Mouse (Mus musculus): ENCODE measurements around the gene Zfp740. TPM values are rescaled to one million over a fixed set of nuclear protein-coding genes. Genes with fewer than 3 reads are reported as not detected.
"Not testable (repeated sequence)": the region's sequence is repeated elsewhere in the genome, so short reads cannot be mapped to it uniquely, and the experiment has no call there.

Gene Zfp740
- polyA plus RNA-seq, 1 experiment, result 30.2 TPM

- Histone ChIP-seq H3K27me3 (ENCODE audit: control insufficient read depth, insufficient read depth, low read length) (no peaks in the 10 kb centered on the region), H3K4me1 (ENCODE audit: control insufficient read depth, insufficient read depth, insufficient read length) (peaks cover 11% of the 10 kb centered on the region), H3K4me3 (ENCODE audit: extremely low read depth, insufficient read depth, insufficient read length) (peak overlapping the region; percentile 53), H3K36me3 (ENCODE audit: control insufficient read depth, insufficient read depth, low read length) (peaks cover 22% of the 10 kb centered on the region), H3K27ac (ENCODE audit: insufficient read depth, low read length) (peak overlapping the region; percentile 63)
- DNase-seq (ENCODE audit: low read depth in 1 of 2, low spot score in 2 of 2), result peak in 1 of 2 experiments; percentile 84
- peak; percentile 76 for TF ChIP-seq CTCF (IDR thresholded peaks at IDR 0.05; ENCODE audit: extremely low read depth, insufficient read depth, insufficient read length, insufficient replicate concordance)
- TF ChIP-seq POLR2A (IDR thresholded peaks at IDR 0.05; ENCODE audit: low read depth, low read length), result no peak
- 10% methylated on average over 43 of the region's 43 CpGs for WGBS
These were observed 21.3 kb downstream of the Zfp740 start for GRCm38 (mm10) chr15:102224186-102224991.

GRCm38 (mm10) chr15:102224992-102225617, 22.1 kb downstream of the Zfp740 start:
- Histone ChIP-seq H3K27ac (ENCODE audit: insufficient read depth, low read length) (peak overlapping the region; percentile 72), H3K4me3 (ENCODE audit: extremely low read depth, insufficient read depth, insufficient read length) (peak overlapping the region; percentile 53), H3K27me3 (ENCODE audit: control insufficient read depth, insufficient read depth, low read length) (no peaks in the 10 kb centered on the region), H3K36me3 (ENCODE audit: control insufficient read depth, insufficient read depth, low read length) (peaks cover 21% of the 10 kb centered on the region), H3K4me1 (ENCODE audit: control insufficient read depth, insufficient read depth, insufficient read length) (peaks cover 11% of the 10 kb centered on the region)
- TF ChIP-seq POLR2A (IDR thresholded peaks at IDR 0.05; ENCODE audit: low read depth, low read length), result no peak
- TF ChIP-seq CTCF (IDR thresholded peaks at IDR 0.05; ENCODE audit: extremely low read depth, insufficient read depth, insufficient read length, insufficient replicate concordance), result no peak
- 2% methylated on average over 21 of the region's 21 CpGs for WGBS
- peak; percentile 74 to 82 for DNase-seq (ENCODE audit: low read depth in 1 of 2, low spot score in 2 of 2)

GRCm38 (mm10) chr15:102225619-102226018, 22.6 kb downstream of the Zfp740 start:
- H3K27ac ChIP-seq (ENCODE audit: insufficient read depth, low read length), result peak overlapping the region; percentile 25; the same call in 1 of the 2 replicates
- WGBS, result 17% methylated on average over 6 of the region's 6 CpGs

GRCm38 (mm10) chr15:102230408-102231321, 27.6 kb downstream of the Zfp740 start:
- TF ChIP-seq POLR2A (IDR thresholded peaks at IDR 0.05; ENCODE audit: low read depth, low read length) (no peak), CTCF (IDR thresholded peaks at IDR 0.05; ENCODE audit: extremely low read depth, insufficient read depth, insufficient read length, insufficient replicate concordance) (no peak)
- Histone ChIP-seq H3K27ac (ENCODE audit: insufficient read depth, low read length) (peak overlapping the region; percentile 84), H3K4me1 (ENCODE audit: control insufficient read depth, insufficient read depth, insufficient read length) (peaks cover 42% of the 10 kb centered on the region), H3K27me3 (ENCODE audit: control insufficient read depth, insufficient read depth, low read length) (no peaks in the 10 kb centered on the region), H3K4me3 (ENCODE audit: extremely low read depth, insufficient read depth, insufficient read length) (peak overlapping the region; percentile 69), H3K36me3 (ENCODE audit: control insufficient read depth, insufficient read depth, low read length) (0 out of 2 replicates have a peak, but pooled peaks cover 4% of the 10 kb centered on the region)
- 56% methylated on average over 17 of the region's 17 CpGs for WGBS
- peak in 1 of 2 experiments; percentile 56 for DNase-seq (ENCODE audit: low read depth in 1 of 2, low spot score in 2 of 2)

More at GRCm38 (mm10) chr15:102225619-102226018, 22.6 kb downstream of the Zfp740 start:
- DNase-seq (ENCODE audit: low read depth in 1 of 2, low spot score in 2 of 2); H3K27me3 ChIP-seq (ENCODE audit: control insufficient read depth, insufficient read depth, low read length); H3K4me3 ChIP-seq (ENCODE audit: extremely low read depth, insufficient read depth, insufficient read length): not testable (repeated sequence)
- peaks cover 12% of the 10 kb centered on the region for H3K4me1 ChIP-seq (ENCODE audit: control insufficient read depth, insufficient read depth, insufficient read length)
- H3K36me3 ChIP-seq (ENCODE audit: control insufficient read depth, insufficient read depth, low read length), result peaks cover 19% of the 10 kb centered on the region

- Histone ChIP-seq H3K36me3 (ENCODE audit: control insufficient read depth, insufficient read depth, low read length) (0 out of 2 replicates have a peak, but pooled peaks cover 4% of the 10 kb centered on the region), H3K27ac (ENCODE audit: insufficient read depth, low read length) (peak within 1 kb of the TSS; percentile 84), H3K27me3 (ENCODE audit: control insufficient read depth, insufficient read depth, low read length) (no peaks in the 10 kb centered on the region), H3K4me3 (ENCODE audit: extremely low read depth, insufficient read depth, insufficient read length) (peak within 1 kb of the TSS; percentile 69), H3K4me1 (ENCODE audit: control insufficient read depth, insufficient read depth, insufficient read length) (peaks cover 40% of the 10 kb centered on the region)
- TF ChIP-seq POLR2A (IDR thresholded peaks at IDR 0.05; ENCODE audit: low read depth, low read length) (peak; percentile 62; the same call in 1 of the 2 replicates), CTCF (IDR thresholded peaks at IDR 0.05; ENCODE audit: extremely low read depth, insufficient read depth, insufficient read length, insufficient replicate concordance) (no peak)
- peak in 1 of 2 experiments; percentile 81 for DNase-seq (ENCODE audit: low read depth in 1 of 2, low spot score in 2 of 2)
- 8% methylated on average over 6 of the region's 6 CpGs for WGBS
These were observed 28.7 kb downstream of the Zfp740 start, which contains the start of gene Itgb7 for GRCm38 (mm10) chr15:102231748-102232147. Gene Itgb7 (minus strand): TSS chr15:102231944.

GRCm38 (mm10) chr15:102232764-102233163, 29.7 kb downstream of the Zfp740 start:
- 90% methylated on average over 7 of the region's 7 CpGs for WGBS
- H3K4me3 ChIP-seq (ENCODE audit: extremely low read depth, insufficient read depth, insufficient read length), result no peak overlapping the region
- no peak overlapping the region for H3K27ac ChIP-seq (ENCODE audit: insufficient read depth, low read length)
- DNase-seq (ENCODE audit: low read depth in 1 of 2, low spot score in 2 of 2), result no peak
- TF ChIP-seq POLR2A (IDR thresholded peaks at IDR 0.05; ENCODE audit: low read depth, low read length) (no peak), CTCF (IDR thresholded peaks at IDR 0.05; ENCODE audit: extremely low read depth, insufficient read depth, insufficient read length, insufficient replicate concordance) (no peak)
- no peaks in the 10 kb centered on the region for H3K36me3 ChIP-seq (ENCODE audit: control insufficient read depth, insufficient read depth, low read length)
- H3K27me3 ChIP-seq (ENCODE audit: control insufficient read depth, insufficient read depth, low read length), result no peaks in the 10 kb centered on the region
- H3K4me1 ChIP-seq (ENCODE audit: control insufficient read depth, insufficient read depth, insufficient read length), result peaks cover 40% of the 10 kb centered on the region

Data from spleen, adult 2 months (tissue).